Comparison of ENCODE assay signal across 27 mouse cellular contexts in the genomic region with DNA sequence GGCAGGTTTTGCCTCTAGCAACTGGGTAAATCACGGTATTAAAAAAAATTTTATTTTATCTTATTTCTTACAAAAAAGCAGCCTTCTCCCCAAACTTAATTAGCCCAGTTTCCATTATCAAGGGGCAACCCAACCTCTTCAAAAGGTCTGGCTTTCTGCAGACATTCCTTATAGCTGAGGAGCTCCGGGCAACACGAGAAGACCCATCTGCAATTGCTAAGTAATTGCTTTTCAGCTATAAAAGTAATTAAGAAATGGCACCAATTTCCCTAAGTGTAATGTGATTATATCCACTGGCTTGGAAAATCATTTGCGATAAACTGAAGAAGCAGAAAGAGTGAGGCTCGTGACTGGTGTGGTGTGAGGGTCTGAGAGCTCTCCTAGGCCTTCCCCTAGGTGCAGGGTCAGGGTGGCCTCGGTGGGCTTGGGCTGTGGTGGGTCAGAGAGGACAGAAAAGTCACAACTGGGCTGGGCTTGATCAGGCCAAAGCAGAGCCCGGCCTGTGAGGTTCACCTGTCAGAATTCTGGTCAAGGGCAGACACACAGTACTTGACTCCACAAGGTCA.
A peak's percentile ranks its signal among the peaks of the same experiment; 100 is the strongest.
DNase-seq lines count a peak whose midpoint lies in the region; ATAC-seq and TF ChIP-seq lines count a peak whose summit lies in the region.
"Had no signal": no experiment of that assay in that cellular context is flagged by ENCODE, and none has a peak within 500 bp of the region (broad histone marks: within the 10 kb centered on the region; RNA-seq: fewer than 3 reads in every experiment).

No protein-coding gene starts in this region.

- H3K4me3 ChIP-seq in hindbrain, embryonic 16.5 days (ENCODE audit: low read length), result no peak overlapping the region
- H3K4me3 ChIP-seq in hindbrain, embryonic 10.5 days, result no peak overlapping the region
- H3K4me3 ChIP-seq in midbrain, postnatal 0 days (ENCODE audit: low read depth, low read length), result no peak overlapping the region
- H3K4me3 ChIP-seq in midbrain, embryonic 10.5 days, result no peak overlapping the region
- no peak overlapping the region for H3K4me3 ChIP-seq in neural tube, embryonic 14.5 days (ENCODE audit: low read depth, low read length)
- H3K4me3 ChIP-seq: embryonic facial prominence, embryonic 13.5 days; erythroblast, embryonic 14.5 days; forebrain, embryonic 12.5 days; forebrain, embryonic 15.5 days; heart, embryonic 13.5 days; intestine, embryonic 15.5 days had no signal

- 62% methylated on average over 7 of the region's 7 CpGs for WGBS in hindbrain, embryonic 16.5 days
- WGBS in hindbrain, embryonic 10.5 days, result 92% methylated on average over 7 of the region's 7 CpGs
- WGBS in midbrain, postnatal 0 days, result 79% methylated on average over 7 of the region's 7 CpGs
- 88% methylated on average over 7 of the region's 7 CpGs for WGBS in midbrain, embryonic 10.5 days
- 48% methylated on average over 7 of the region's 7 CpGs for WGBS in neural tube, embryonic 14.5 days

- no peak overlapping the region for H3K4me2 ChIP-seq in hindbrain, embryonic 16.5 days (ENCODE audit: low read length)
- no peak overlapping the region for H3K4me2 ChIP-seq in midbrain, postnatal 0 days (ENCODE audit: low read depth, low read length, poor library complexity, severe bottlenecking)
- no peak overlapping the region for H3K4me2 ChIP-seq in neural tube, embryonic 14.5 days (ENCODE audit: low read depth, low read length)
- H3K4me2 ChIP-seq: embryonic facial prominence, embryonic 13.5 days; forebrain, embryonic 12.5 days; forebrain, embryonic 15.5 days; heart, embryonic 13.5 days; intestine, embryonic 15.5 days had no signal

- H3K36me3 ChIP-seq in hindbrain, embryonic 16.5 days (ENCODE audit: control insufficient read depth, insufficient read depth, low read length), result no peaks in the 10 kb centered on the region
- H3K36me3 ChIP-seq in hindbrain, embryonic 10.5 days, result no peaks in the 10 kb centered on the region
- H3K36me3 ChIP-seq in midbrain, postnatal 0 days (ENCODE audit: insufficient read depth, low read length), result no peaks in the 10 kb centered on the region
- no peaks in the 10 kb centered on the region for H3K36me3 ChIP-seq in midbrain, embryonic 10.5 days
- H3K36me3 ChIP-seq in neural tube, embryonic 14.5 days (ENCODE audit: control insufficient read depth, insufficient read depth, low read length), result no peaks in the 10 kb centered on the region
- H3K36me3 ChIP-seq: embryonic facial prominence, embryonic 13.5 days; forebrain, embryonic 12.5 days; forebrain, embryonic 15.5 days; heart, embryonic 10.5 days; heart, embryonic 13.5 days; intestine, embryonic 15.5 days had no signal

- no peak for DNase-seq in hindbrain, embryonic 10.5 days (ENCODE audit: low spot score)
- DNase-seq in midbrain, postnatal 0 days (ENCODE audit: low spot score), result peak; percentile 56
- no peak for DNase-seq in midbrain, embryonic 10.5 days (ENCODE audit: low spot score)
- DNase-seq in brain, embryonic 14.5 days (ENCODE audit: low read depth), result peak; percentile 23
- no peak for DNase-seq in lung, postnatal 4 days
- DNase-seq in heart, adult 9 months (ENCODE audit: low spot score in 2 of 2), result no peak
- DNase-seq: adrenal gland, adult 8-10 months; adrenal gland, postnatal 36 days; cerebellum, adult 11 months; cerebellum, adult 2 months; cerebellum, adult 9-11 months; cerebellum, postnatal 25 days; gastrocnemius, postnatal 25 days; heart, adult 18-20 months; heart, postnatal 14 days; heart, postnatal 4 days had no signal

- no peaks in the 10 kb centered on the region for H3K4me1 ChIP-seq in hindbrain, embryonic 16.5 days (ENCODE audit: control insufficient read depth, insufficient read depth, low read depth, low read length)
- peaks cover 7% of the 10 kb centered on the region for H3K4me1 ChIP-seq in hindbrain, embryonic 10.5 days (replicated peaks)
- H3K4me1 ChIP-seq in midbrain, postnatal 0 days (ENCODE audit: insufficient read depth, low read length), result no peaks in the 10 kb centered on the region
- H3K4me1 ChIP-seq in midbrain, embryonic 10.5 days, result peaks cover 13% of the 10 kb centered on the region
- no peaks in the 10 kb centered on the region for H3K4me1 ChIP-seq in neural tube, embryonic 14.5 days (ENCODE audit: control insufficient read depth, insufficient read depth, low read length)
- H3K4me1 ChIP-seq: forebrain, embryonic 15.5 days had no signal

- H3K9me3 ChIP-seq in hindbrain, embryonic 16.5 days (ENCODE audit: control insufficient read depth, low read length), result no peaks in the 10 kb centered on the region
- no peaks in the 10 kb centered on the region for H3K9me3 ChIP-seq in hindbrain, embryonic 10.5 days
- no peaks in the 10 kb centered on the region for H3K9me3 ChIP-seq in midbrain, postnatal 0 days (ENCODE audit: low read length)
- H3K9me3 ChIP-seq in midbrain, embryonic 10.5 days (replicated peaks), result no peaks in the 10 kb centered on the region
- no peaks in the 10 kb centered on the region for H3K9me3 ChIP-seq in neural tube, embryonic 14.5 days (ENCODE audit: control insufficient read depth, low read length)
- H3K9me3 ChIP-seq: embryonic facial prominence, embryonic 13.5 days; forebrain, embryonic 12.5 days; forebrain, embryonic 15.5 days; heart, embryonic 10.5 days; heart, embryonic 13.5 days; intestine, embryonic 15.5 days had no signal

- no peak overlapping the region for H3K27ac ChIP-seq in hindbrain, embryonic 16.5 days (ENCODE audit: low read depth, low read length)
- H3K27ac ChIP-seq in hindbrain, embryonic 10.5 days, result no peak overlapping the region
- no peak overlapping the region for H3K27ac ChIP-seq in midbrain, postnatal 0 days (ENCODE audit: low read depth, low read length)
- H3K27ac ChIP-seq in midbrain, embryonic 10.5 days (replicated peaks), result no peak overlapping the region
- no peak overlapping the region for H3K27ac ChIP-seq in neural tube, embryonic 14.5 days (ENCODE audit: low read depth, low read length)
- H3K27ac ChIP-seq: embryonic facial prominence, embryonic 13.5 days; forebrain, embryonic 12.5 days; forebrain, embryonic 15.5 days; heart, embryonic 10.5 days; heart, embryonic 13.5 days; intestine, embryonic 15.5 days had no signal

- no peak for TF ChIP-seq CTCF in midbrain, postnatal 0 days (IDR thresholded peaks at IDR 0.05)
- TF ChIP-seq CTCF in brain, embryonic 14.5 days (IDR thresholded peaks at IDR 0.05; ENCODE audit: borderline replicate concordance, extremely low read depth, insufficient read depth, insufficient read length), result no peak

- H3K27me3 ChIP-seq in hindbrain, embryonic 16.5 days (replicated peaks; ENCODE audit: control insufficient read depth, insufficient read depth, low read length), result peaks cover 19% of the 10 kb centered on the region
- H3K27me3 ChIP-seq in hindbrain, embryonic 10.5 days (ENCODE audit: insufficient read depth, poor library complexity, severe bottlenecking), result peaks cover 38% of the 10 kb centered on the region
- peaks cover 22% of the 10 kb centered on the region for H3K27me3 ChIP-seq in midbrain, postnatal 0 days (ENCODE audit: insufficient read depth, low read length)
- H3K27me3 ChIP-seq in midbrain, embryonic 10.5 days (ENCODE audit: low read depth, poor library complexity, severe bottlenecking), result peaks cover 52% of the 10 kb centered on the region
- peaks cover 8% of the 10 kb centered on the region for H3K27me3 ChIP-seq in neural tube, embryonic 14.5 days (ENCODE audit: control insufficient read depth, insufficient read depth, low read length)

- ATAC-seq in hindbrain, embryonic 16.5 days, result peak; percentile 69
- no peak for ATAC-seq in midbrain, postnatal 0 days (ENCODE audit: low FRiP score)
- peak; percentile 46 for ATAC-seq in neural tube, embryonic 14.5 days (ENCODE audit: low read depth)
- ATAC-seq: activated CD4-positive, CD25-positive, alpha-beta regulatory T cell, adult 4 months; CD4-positive, CD25-positive, alpha-beta regulatory T cell, adult 4 months; forebrain, embryonic 15.5 days; intestine, embryonic 15.5 days had no signal

- no peak overlapping the region for H3K9ac ChIP-seq in hindbrain, embryonic 16.5 days (ENCODE audit: low read depth, low read length)
- H3K9ac ChIP-seq in midbrain, postnatal 0 days (replicated peaks; ENCODE audit: low read length, poor library complexity, severe bottlenecking), result no peak overlapping the region
- H3K9ac ChIP-seq in neural tube, embryonic 14.5 days (replicated peaks; ENCODE audit: low read depth, low read length), result no peak overlapping the region
- H3K9ac ChIP-seq: embryonic facial prominence, embryonic 13.5 days; forebrain, embryonic 12.5 days; forebrain, embryonic 15.5 days; heart, embryonic 13.5 days; intestine, embryonic 15.5 days had no signal

- TF ChIP-seq POLR2A in brain, embryonic 14.5 days (IDR thresholded peaks at IDR 0.05; ENCODE audit: borderline replicate concordance, extremely low read depth, insufficient read depth, insufficient read length, poor library complexity, severe bottlenecking), result no peak

Comparison
In these comparisons a context has a peak if more than half of its experiments do, and no peak if none do; other contexts are left out.
1. DNase-seq: peak in midbrain, postnatal 0 days (single experiment) and brain, embryonic 14.5 days (single experiment); none in hindbrain, embryonic 10.5 days (single experiment), midbrain, embryonic 10.5 days (single experiment), lung, postnatal 4 days (0 of 2) and heart, adult 9 months (0 of 2).